Mouse (Mus musculus): ENCODE measurements around the gene Nup210l. TPM values are rescaled to one million over a fixed set of nuclear protein-coding genes. Genes with fewer than 3 reads are reported as not detected.

Gene Nup210l
- polyA plus RNA-seq, 2 experiments: 0.28 TPM; not detected in 1

- Histone ChIP-seq H3K4me2 (ENCODE audit: low read depth) (peak overlapping the region; percentile 67), H3K36me3 (replicated peaks; ENCODE audit: control insufficient read depth, insufficient read depth, low read depth) (peaks cover 9% of the 10 kb centered on the region), H3K9ac (replicated peaks) (peak overlapping the region; percentile 50), H3K27ac (no peak overlapping the region), H3K4me1 (replicated peaks; ENCODE audit: control insufficient read depth in 2 of 2, insufficient read depth in 2 of 2, low read length in 1 of 2) (peaks cover 0 to 11% of the 10 kb centered on the region in 2 experiments; a peak in 3 of 4 replicates), H3K9me3 (ENCODE audit: control insufficient read depth, low read length) (no peaks in the 10 kb centered on the region; the same call in 1 of the 2 replicates), H3K4me3 (ENCODE audit: insufficient read depth in 1 of 2, low read depth in 2 of 2, low read length in 2 of 2) (peak overlapping the region; percentile 72 to 85), H3K27me3 (ENCODE audit: control insufficient read depth, insufficient read depth, low read length) (no peaks in the 10 kb centered on the region)
- TF ChIP-seq CTCF (IDR thresholded peaks at IDR 0.05; ENCODE audit: low read depth): no peak
- TF ChIP-seq EP300 (IDR thresholded peaks at IDR 0.05; ENCODE audit: low read depth): no peak
- ATAC-seq (ENCODE audit: insufficient read depth) (no peak), DNase-seq (ENCODE audit: low read depth in 3 of 3, low spot score in 3 of 3) (no peak)
- WGBS (ENCODE audit: insufficient replicate concordance): 7% methylated on average over 8 of the region's 8 CpGs
Observed at GRCm38 (mm10) chr3:90231075-90231474, 127.1 kb downstream of the Nup210l start.

GRCm38 (mm10) chr3:90231507-90232333 is 127.8 kb downstream of the Nup210l start, which contains the start of gene Jtb:
Jtb (plus strand) TSS chr3:90231597.
- H3K4me1 ChIP-seq (replicated peaks; ENCODE audit: control insufficient read depth in 2 of 2, insufficient read depth in 2 of 2, low read length in 1 of 2): peaks cover 0 to 11% of the 10 kb centered on the region in 2 experiments; a peak in 3 of 4 replicates
- ATAC-seq (ENCODE audit: insufficient read depth) (peak; percentile 95), DNase-seq (ENCODE audit: low read depth in 3 of 3, low spot score in 3 of 3) (peak; percentile 77 to 81 (median 78))
- H3K4me2 ChIP-seq (ENCODE audit: low read depth): peak within 1 kb of the TSS; percentile 67
- peak within 1 kb of the TSS; percentile 74 for H3K9ac ChIP-seq (replicated peaks)
- WGBS (ENCODE audit: insufficient replicate concordance): under 1% methylated on average over 61 of the region's 61 CpGs
- peaks cover 9% of the 10 kb centered on the region for H3K36me3 ChIP-seq (replicated peaks; ENCODE audit: control insufficient read depth, insufficient read depth, low read depth)
- no peaks in the 10 kb centered on the region for H3K27me3 ChIP-seq (ENCODE audit: control insufficient read depth, insufficient read depth, low read length)
- no peaks in the 10 kb centered on the region; the same call in 1 of the 2 replicates for H3K9me3 ChIP-seq (ENCODE audit: control insufficient read depth, low read length)
- no peak for TF ChIP-seq CTCF (IDR thresholded peaks at IDR 0.05; ENCODE audit: low read depth)
- H3K27ac ChIP-seq: peak within 1 kb of the TSS; percentile 22
- peak within 1 kb of the TSS; percentile 72 to 85 for H3K4me3 ChIP-seq (ENCODE audit: insufficient read depth in 1 of 2, low read depth in 2 of 2, low read length in 2 of 2)

GRCm38 (mm10) chr3:90241251-90241650 is 137.3 kb downstream of the Nup210l start:
- Histone ChIP-seq H3K9ac (replicated peaks) (no peak overlapping the region), H3K4me3 (ENCODE audit: insufficient read depth in 1 of 2, low read depth in 2 of 2, low read length in 2 of 2) (no peak overlapping the region), H3K27me3 (ENCODE audit: control insufficient read depth, insufficient read depth, low read length) (no peaks in the 10 kb centered on the region), H3K27ac (no peak overlapping the region), H3K9me3 (ENCODE audit: control insufficient read depth, low read length) (no peaks in the 10 kb centered on the region), H3K36me3 (replicated peaks; ENCODE audit: control insufficient read depth, insufficient read depth, low read depth) (no peaks in the 10 kb centered on the region), H3K4me1 (replicated peaks; ENCODE audit: control insufficient read depth in 2 of 2, insufficient read depth in 2 of 2, low read length in 1 of 2) (peaks cover 6 to 13% of the 10 kb centered on the region in 2 experiments), H3K4me2 (ENCODE audit: low read depth) (no peak overlapping the region)
- ATAC-seq (ENCODE audit: insufficient read depth) (no peak), DNase-seq (ENCODE audit: low read depth in 3 of 3, low spot score in 3 of 3) (no peak)
- WGBS (ENCODE audit: insufficient replicate concordance): 95% methylated on average over 2 of the region's 2 CpGs
- no peak for TF ChIP-seq CTCF (IDR thresholded peaks at IDR 0.05; ENCODE audit: low read depth)
- no peak for TF ChIP-seq EP300 (IDR thresholded peaks at IDR 0.05; ENCODE audit: low read depth)

GRCm38 (mm10) chr3:90241669-90242358 is 137.9 kb downstream of the Nup210l start:
- H3K27ac ChIP-seq: no peak overlapping the region
- no peaks in the 10 kb centered on the region for H3K27me3 ChIP-seq (ENCODE audit: control insufficient read depth, insufficient read depth, low read length)
- 55% methylated on average over 10 of the region's 10 CpGs for WGBS (ENCODE audit: insufficient replicate concordance)
- DNase-seq (ENCODE audit: low read depth in 3 of 3, low spot score in 3 of 3): no peak
- no peaks in the 10 kb centered on the region for H3K9me3 ChIP-seq (ENCODE audit: control insufficient read depth, low read length)
- no peak overlapping the region for H3K4me2 ChIP-seq (ENCODE audit: low read depth)
- no peak overlapping the region for H3K4me3 ChIP-seq (ENCODE audit: insufficient read depth in 1 of 2, low read depth in 2 of 2, low read length in 2 of 2)
- H3K36me3 ChIP-seq (replicated peaks; ENCODE audit: control insufficient read depth, insufficient read depth, low read depth): no peaks in the 10 kb centered on the region
- TF ChIP-seq CTCF (IDR thresholded peaks at IDR 0.05; ENCODE audit: low read depth) (no peak), EP300 (IDR thresholded peaks at IDR 0.05; ENCODE audit: low read depth) (no peak)
- ATAC-seq (ENCODE audit: insufficient read depth): peak; percentile 29; the same call in 1 of the 2 replicates
- peaks cover 6 to 13% of the 10 kb centered on the region in 2 experiments for H3K4me1 ChIP-seq (replicated peaks; ENCODE audit: control insufficient read depth in 2 of 2, insufficient read depth in 2 of 2, low read length in 1 of 2)
- no peak overlapping the region for H3K9ac ChIP-seq (replicated peaks)
